Mouse (Mus musculus): ENCODE data around the gene Stap2. TPM values are rescaled to one million over a fixed set of nuclear protein-coding genes. Genes with fewer than 3 reads are reported as not detected.

Gene Stap2
- polyA plus RNA-seq, 1 experiment = not detected

DNA sequence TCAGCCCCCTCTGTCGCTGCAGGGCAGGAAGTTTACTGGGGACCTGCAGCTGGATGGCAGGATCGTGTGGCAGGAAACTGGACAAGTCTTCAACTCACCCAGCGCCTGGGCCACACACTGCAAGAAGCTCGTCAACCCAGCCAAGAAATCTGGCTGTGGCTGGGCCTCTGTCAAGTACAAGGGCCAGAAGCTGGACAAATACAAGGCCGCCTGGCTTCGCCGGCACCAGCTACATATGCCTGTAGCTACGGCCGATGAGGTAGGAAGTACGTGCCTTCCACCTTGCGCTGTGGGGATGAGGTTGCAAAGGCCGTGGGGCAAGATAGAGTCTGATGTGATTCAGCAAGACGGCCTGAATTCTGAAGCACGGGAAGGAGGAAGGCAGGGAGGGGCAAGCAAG lies 4.9 kb upstream of the Stap2 start:
- Histone ChIP-seq H3K27me3 (ENCODE audit: control insufficient read depth) (peaks cover 3% of the 10 kb centered on the region), H3K36me3 (ENCODE audit: control insufficient read depth) (peaks cover 19% of the 10 kb centered on the region), H3K4me1 (ENCODE audit: control insufficient read depth) (peaks cover 37% of the 10 kb centered on the region), H3K4me3 (replicated peaks) (peak overlapping the region; percentile 87), H3K9me3 (ENCODE audit: control insufficient read depth, low read length) (no peaks in the 10 kb centered on the region)
- TF ChIP-seq TAL1 (IDR thresholded peaks at IDR 0.05; ENCODE audit: low read length) (no peak), GATA1 (IDR thresholded peaks at IDR 0.05; ENCODE audit: low read length) (no peak)

DNA sequence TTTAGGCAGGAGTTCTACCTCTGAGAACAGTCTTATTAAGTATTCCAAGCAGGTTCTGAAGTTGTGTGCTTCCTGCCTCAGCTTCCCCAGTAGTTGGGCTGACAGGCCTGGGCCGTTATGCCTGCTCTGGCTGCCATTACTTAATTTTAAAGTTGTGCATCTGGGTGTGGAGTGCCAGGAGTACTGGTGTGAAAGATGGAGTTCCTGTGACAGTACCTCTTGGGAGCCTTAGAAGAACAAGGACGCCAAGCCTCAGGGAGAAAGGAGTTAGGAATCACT lies 4.5 kb upstream of the Stap2 start:
- Histone ChIP-seq H3K27me3 (ENCODE audit: control insufficient read depth) (peaks cover 6% of the 10 kb centered on the region), H3K36me3 (ENCODE audit: control insufficient read depth) (peaks cover 16% of the 10 kb centered on the region), H3K9me3 (ENCODE audit: control insufficient read depth, low read length) (no peaks in the 10 kb centered on the region), H3K4me1 (ENCODE audit: control insufficient read depth) (peaks cover 37% of the 10 kb centered on the region), H3K4me3 (replicated peaks) (peak overlapping the region; percentile 87)
- TF ChIP-seq TAL1 (IDR thresholded peaks at IDR 0.05; ENCODE audit: low read length) (no peak), GATA1 (IDR thresholded peaks at IDR 0.05; ENCODE audit: low read length) (no peak)

DNA sequence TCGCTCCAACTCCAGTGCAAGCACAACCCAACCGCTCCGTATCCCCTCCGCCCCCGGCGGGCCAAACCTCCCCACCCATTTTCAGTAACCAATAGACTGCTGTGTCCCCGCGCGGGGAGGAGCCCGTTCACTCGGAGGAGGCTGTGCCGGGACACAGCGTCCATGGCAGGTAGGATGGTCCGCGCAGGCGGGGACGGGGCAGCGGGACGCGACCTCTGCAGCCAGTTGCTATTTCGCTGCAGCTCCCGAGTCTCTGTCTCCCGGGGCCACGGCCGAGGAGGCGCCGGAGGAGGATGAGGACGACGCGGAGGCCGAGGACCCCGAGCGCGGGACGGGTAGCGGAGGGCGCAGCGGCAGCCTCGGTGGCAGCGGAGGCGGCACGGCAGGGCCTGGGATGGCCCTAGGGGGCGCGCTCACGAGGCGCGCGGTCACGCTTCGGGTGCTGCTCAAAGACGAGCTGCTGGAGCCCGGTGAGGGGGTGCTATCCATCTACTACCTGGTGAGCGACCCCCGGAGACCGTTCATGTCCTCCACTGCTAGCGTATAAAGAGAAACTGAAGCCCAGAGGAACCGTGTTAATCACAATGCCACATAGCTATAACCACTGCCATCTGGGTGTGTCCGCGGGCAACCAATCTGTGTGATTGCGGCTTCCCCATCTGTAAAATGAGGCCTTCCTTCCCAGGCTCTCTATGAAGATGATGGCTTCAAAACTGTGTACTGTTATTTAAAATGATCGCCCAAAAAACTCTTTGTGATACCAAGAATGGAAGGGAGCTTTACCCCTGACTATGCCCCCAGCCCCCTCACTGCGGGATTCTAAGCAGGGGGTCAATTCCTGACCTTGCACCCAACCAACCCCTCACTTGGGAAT lies 3.9 kb upstream of the Stap2 start:
- peak overlapping the region; percentile 87 for H3K4me3 ChIP-seq (replicated peaks)
- H3K4me1 ChIP-seq (ENCODE audit: control insufficient read depth) = peaks cover 37% of the 10 kb centered on the region
- peaks cover 11% of the 10 kb centered on the region for H3K27me3 ChIP-seq (ENCODE audit: control insufficient read depth)
- no peaks in the 10 kb centered on the region for H3K9me3 ChIP-seq (ENCODE audit: control insufficient read depth, low read length)
- no peak for TF ChIP-seq GATA1 (IDR thresholded peaks at IDR 0.05; ENCODE audit: low read length)
- no peak for TF ChIP-seq TAL1 (IDR thresholded peaks at IDR 0.05; ENCODE audit: low read length)
- H3K36me3 ChIP-seq (ENCODE audit: control insufficient read depth) = peaks cover 13% of the 10 kb centered on the region

DNA sequence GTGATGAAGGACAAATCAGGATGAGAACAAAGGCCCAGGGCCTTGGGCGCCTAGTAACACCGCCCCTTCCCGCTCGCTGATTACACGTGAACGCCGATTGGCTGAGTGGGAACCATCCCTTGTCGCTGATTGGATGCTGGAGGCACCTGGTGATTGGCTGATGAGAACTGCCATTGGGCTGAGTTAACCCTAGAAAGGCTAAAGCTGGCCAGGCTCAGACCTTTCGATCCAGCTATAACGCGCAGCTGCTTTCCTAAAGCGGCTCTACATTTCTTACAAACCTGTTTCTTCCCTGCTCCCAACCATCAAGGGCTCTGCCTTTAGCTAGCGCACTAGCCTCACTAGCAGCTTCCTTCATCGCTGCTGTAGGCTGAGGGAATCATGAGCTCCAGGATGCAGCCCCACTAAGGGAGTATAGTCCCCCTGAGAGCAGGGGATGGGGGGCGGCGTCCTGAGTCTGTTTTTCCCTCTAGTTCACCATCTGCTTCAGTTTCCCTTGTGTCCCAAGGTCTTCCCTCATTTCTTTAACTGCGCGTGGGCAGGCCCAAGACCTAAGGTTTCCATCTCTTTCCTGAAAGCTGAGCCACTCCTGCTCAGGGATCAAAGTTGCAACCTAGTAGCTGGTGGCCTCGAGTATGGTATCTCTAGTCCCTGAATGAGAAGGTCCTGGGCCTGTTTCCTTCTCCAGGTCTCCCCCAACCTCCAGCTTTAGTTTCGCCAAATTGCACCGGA lies 3.1 kb upstream of the Stap2 start:
- peak; percentile 68 for TF ChIP-seq GATA1 (IDR thresholded peaks at IDR 0.05; ENCODE audit: low read length)
- no peak for TF ChIP-seq TAL1 (IDR thresholded peaks at IDR 0.05; ENCODE audit: low read length)
- H3K27me3 ChIP-seq (ENCODE audit: control insufficient read depth) = peaks cover 11% of the 10 kb centered on the region
- peaks cover 37% of the 10 kb centered on the region for H3K4me1 ChIP-seq (ENCODE audit: control insufficient read depth)
- H3K9me3 ChIP-seq (ENCODE audit: control insufficient read depth, low read length) = no peaks in the 10 kb centered on the region
- peak overlapping the region; percentile 87 for H3K4me3 ChIP-seq (replicated peaks)
- peaks cover 13% of the 10 kb centered on the region for H3K36me3 ChIP-seq (ENCODE audit: control insufficient read depth)

DNA sequence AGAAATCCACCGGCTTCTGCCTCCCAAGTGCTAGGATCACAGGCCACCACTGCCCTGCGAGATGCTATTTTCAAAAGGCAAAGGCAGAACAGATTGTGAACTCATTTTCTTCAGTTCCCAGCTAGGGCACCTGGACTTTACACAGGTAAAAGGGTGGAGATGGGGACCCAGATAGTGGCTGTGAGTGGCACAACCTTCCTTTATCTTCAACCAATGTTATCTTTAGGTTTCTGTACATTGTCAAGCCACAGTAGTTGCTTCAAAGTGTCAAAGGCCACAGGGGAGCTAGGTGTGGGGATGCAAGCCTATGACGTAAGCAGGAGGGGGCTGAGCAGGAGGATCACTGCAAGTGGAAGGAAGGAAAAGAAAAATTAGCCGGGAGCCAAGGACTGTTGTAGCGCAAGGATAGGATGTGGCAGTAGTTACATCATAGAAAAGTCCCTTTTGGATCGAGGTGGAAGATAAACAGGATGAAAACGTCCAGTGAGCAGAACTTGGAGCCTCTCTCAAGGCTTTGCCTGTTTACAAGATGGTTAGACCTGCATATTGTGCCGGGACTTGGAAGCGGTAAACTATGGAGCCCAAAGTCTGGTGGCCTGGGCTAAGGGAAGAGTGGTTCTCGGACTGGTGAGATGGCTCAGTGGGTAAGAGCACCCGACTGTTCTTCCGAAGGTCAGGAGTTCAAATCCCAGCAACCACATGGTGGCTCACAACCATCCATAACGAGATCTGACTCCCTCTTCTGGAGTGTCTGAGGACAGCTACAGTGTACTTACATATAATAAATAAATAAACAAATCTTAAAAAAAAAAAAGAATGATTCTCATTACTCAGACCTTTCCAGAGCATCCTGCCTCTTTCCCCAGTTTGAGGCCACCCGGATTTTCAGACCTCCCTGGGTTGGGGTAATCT lies 2.3 kb upstream of the Stap2 start:
- no peaks in the 10 kb centered on the region for H3K9me3 ChIP-seq (ENCODE audit: control insufficient read depth, low read length)
- peak overlapping the region; percentile 87 for H3K4me3 ChIP-seq (replicated peaks)
- peaks cover 37% of the 10 kb centered on the region for H3K4me1 ChIP-seq (ENCODE audit: control insufficient read depth)

DNA sequence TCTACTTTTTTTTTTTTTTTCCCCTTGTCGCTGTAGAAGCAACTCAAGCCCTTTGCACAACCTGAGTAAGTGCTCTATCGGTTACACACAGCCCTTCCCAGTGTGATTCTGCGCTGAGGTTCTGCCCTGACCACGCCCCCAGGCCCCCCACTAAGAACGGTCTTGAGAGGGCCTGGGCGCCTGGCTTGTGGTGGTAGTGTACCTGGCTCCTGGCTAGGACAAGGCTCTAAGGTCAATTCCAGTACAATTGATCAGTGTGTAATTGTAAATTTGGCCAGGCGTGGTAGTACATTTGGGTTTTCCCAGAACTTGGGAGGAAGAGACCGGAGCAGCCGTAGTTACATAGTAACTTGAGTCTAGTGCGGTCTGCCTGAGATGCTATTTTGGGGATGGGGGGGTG lies 1.6 kb upstream of the Stap2 start:
- Histone ChIP-seq H3K9me3 (ENCODE audit: control insufficient read depth, low read length) (no peaks in the 10 kb centered on the region), H3K36me3 (ENCODE audit: control insufficient read depth) (peaks cover 6% of the 10 kb centered on the region; the same call in 1 of the 2 replicates), H3K4me3 (replicated peaks) (no peak overlapping the region), H3K4me1 (ENCODE audit: control insufficient read depth) (peaks cover 37% of the 10 kb centered on the region), H3K27me3 (ENCODE audit: control insufficient read depth) (peaks cover 11% of the 10 kb centered on the region)
- TF ChIP-seq TAL1 (IDR thresholded peaks at IDR 0.05; ENCODE audit: low read length) (no peak), GATA1 (IDR thresholded peaks at IDR 0.05; ENCODE audit: low read length) (no peak)

More for the DNA sequence above, 2.3 kb upstream of the Stap2 start:
- TF ChIP-seq GATA1 (IDR thresholded peaks at IDR 0.05; ENCODE audit: low read length) = no peak
- no peak for TF ChIP-seq TAL1 (IDR thresholded peaks at IDR 0.05; ENCODE audit: low read length)
- Histone ChIP-seq H3K36me3 (ENCODE audit: control insufficient read depth) (peaks cover 11% of the 10 kb centered on the region), H3K27me3 (ENCODE audit: control insufficient read depth) (peaks cover 11% of the 10 kb centered on the region)

DNA sequence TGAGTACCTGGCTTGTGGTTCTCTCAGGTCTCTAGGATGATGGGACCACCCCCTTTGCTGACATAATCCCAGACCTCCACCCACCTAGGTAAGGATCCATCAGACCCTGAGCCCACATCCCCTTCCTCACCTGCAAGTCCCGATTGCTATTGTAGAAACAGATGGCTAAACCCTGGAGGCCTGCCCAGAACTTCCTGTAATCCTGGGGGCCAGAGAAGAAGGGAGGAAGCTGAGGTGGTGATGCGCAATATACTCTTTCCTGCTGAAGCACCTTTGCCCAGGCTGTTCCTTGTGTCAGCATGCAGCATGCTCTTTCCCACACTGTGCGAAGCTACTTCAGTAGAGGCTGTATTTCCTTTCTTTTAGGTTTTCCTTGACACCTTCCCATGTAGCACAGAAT lies 2.4 kb downstream of the Stap2 start:
- TF ChIP-seq TAL1 (IDR thresholded peaks at IDR 0.05; ENCODE audit: low read length) (no peak), GATA1 (IDR thresholded peaks at IDR 0.05; ENCODE audit: low read length) (no peak)

DNA sequence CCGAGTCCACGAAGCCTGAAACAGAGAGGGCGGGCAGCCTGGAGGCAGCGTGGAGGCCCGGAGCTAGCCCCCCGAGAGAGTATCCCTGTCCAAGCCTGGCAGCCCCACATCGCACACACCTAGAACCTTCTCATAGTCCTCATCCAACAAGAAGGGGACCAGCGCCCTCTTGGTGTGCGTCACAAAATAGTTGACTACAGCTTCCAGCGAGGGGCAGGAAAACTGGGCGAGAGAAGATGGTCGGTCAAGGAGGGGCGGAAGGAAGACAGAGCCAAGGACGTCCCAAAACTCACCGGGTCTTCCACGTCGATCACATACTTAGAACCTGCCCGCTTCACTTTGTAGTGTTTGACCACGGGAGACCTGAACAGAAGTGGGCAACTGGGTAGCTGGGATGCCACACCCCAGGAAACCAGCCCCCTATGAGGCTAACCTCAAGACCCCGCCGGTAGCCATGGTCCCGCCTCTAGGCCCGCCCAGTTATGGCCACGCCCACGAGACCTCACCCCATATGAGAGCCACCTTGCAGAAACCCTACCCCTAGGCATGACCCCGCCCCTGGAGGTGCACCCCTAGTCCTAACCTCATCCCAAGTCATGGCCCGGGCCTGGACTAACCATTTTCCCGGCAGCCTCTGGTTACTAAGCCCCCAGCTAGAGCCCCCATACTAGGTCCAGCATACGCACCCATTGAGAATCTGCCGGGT lies 5.4 kb downstream of the Stap2 start:
- H3K9me3 ChIP-seq (ENCODE audit: control insufficient read depth, low read length) = no peaks in the 10 kb centered on the region
- H3K27me3 ChIP-seq (ENCODE audit: control insufficient read depth) = peaks cover 15% of the 10 kb centered on the region
- H3K36me3 ChIP-seq (ENCODE audit: control insufficient read depth) = no peaks in the 10 kb centered on the region
- no peak overlapping the region for H3K4me3 ChIP-seq (replicated peaks)
- TF ChIP-seq GATA1 (IDR thresholded peaks at IDR 0.05; ENCODE audit: low read length) = no peak
- no peak for TF ChIP-seq TAL1 (IDR thresholded peaks at IDR 0.05; ENCODE audit: low read length)
- H3K4me1 ChIP-seq (ENCODE audit: control insufficient read depth) = peaks cover 2% of the 10 kb centered on the region; the same call in 1 of the 2 replicates

More for the DNA sequence above, 2.4 kb downstream of the Stap2 start:
- Histone ChIP-seq H3K36me3 (ENCODE audit: control insufficient read depth) (no peaks in the 10 kb centered on the region), H3K27me3 (ENCODE audit: control insufficient read depth) (peaks cover 21% of the 10 kb centered on the region), H3K4me1 (ENCODE audit: control insufficient read depth) (peaks cover 10% of the 10 kb centered on the region), H3K9me3 (ENCODE audit: control insufficient read depth, low read length) (no peaks in the 10 kb centered on the region), H3K4me3 (replicated peaks) (no peak overlapping the region)
